Mouse (Mus musculus): Measurements from ENCODE around the gene Mlxipl.

Mlxipl gene

GRCm38 (mm10) chr5:135185016-135185415 lies 95.3 kb downstream of the Mlxipl start:
- no peak for DNase-seq (ENCODE audit: low spot score in 2 of 2)

- DNase-seq (ENCODE audit: low spot score in 2 of 2) = no peak
Measured at GRCm38 (mm10) chr5:135185596-135185995, 95.9 kb downstream of the Mlxipl start.

GRCm38 (mm10) chr5:135186231-135186620 lies 96.5 kb downstream of the Mlxipl start:
- no peak for DNase-seq (ENCODE audit: low spot score in 2 of 2)

- peak; percentile 98 to 99 for DNase-seq (ENCODE audit: low spot score in 2 of 2)
Measured at GRCm38 (mm10) chr5:135186621-135187348, 97.1 kb downstream of the Mlxipl start, which contains the start of gene Baz1b. TSS of gene Baz1b (plus strand) at chr5:135187264.

GRCm38 (mm10) chr5:135187349-135188213 lies 97.9 kb downstream of the Mlxipl start:
- peak; percentile 39 to 49 for DNase-seq (ENCODE audit: low spot score in 2 of 2)

Data from heart, adult 9 months (tissue).